Mouse (Mus musculus) bone marrow macrophage, adult 2 months (primary cell): ENCODE results near the gene Arnt2.

Experiments used
- CTCF ChIP-seq: IDR thresholded peaks from 2 replicates; pipeline ENCODE4 v1.5.1; 2012; ENCODE audit warnings: low read depth, mild to moderate bottlenecking, low read length, moderate library complexity
- POLR2A ChIP-seq: IDR thresholded peaks from 2 replicates; pipeline ENCODE4 v1.6.1; 2012; ENCODE audit warnings: mild to moderate bottlenecking, low read depth, low read length, borderline replicate concordance

- TF ChIP-seq CTCF, result no peak
- TF ChIP-seq POLR2A, result no peak
These were observed 41.7 kb upstream of the Arnt2 start for GRCm38 (mm10) chr7:84451681-84452080.
